Mouse (Mus musculus) liver, embryonic 14.5 days (tissue): ENCODE measurements around the gene Ppcs. TPM values are rescaled to one million over a fixed set of nuclear protein-coding genes. Genes with fewer than 3 reads are reported as not detected.

Experiments
- ATAC-seq: fragments of 200-750 bp; cut with Nextera tagmentation; 2 replicates; pipeline ENCODE4 v1.8.0; 2017; ENCODE audit warnings: moderate number of reproducible peaks, mild to moderate bottlenecking, moderate library complexity; ENCODE audit not compliant: insufficient read depth
- DNase-seq, 3 experiments: peaks; one replicate each; pipeline ENCODE4 v3.0.0-alpha.2; 2012 to 2013; ENCODE audit warnings: low read depth in 3 of 3, low spot score in 3 of 3
- H3K27ac ChIP-seq: fragments of 300-500 bp; sonication (generic); 2 replicates; pipeline ENCODE4 v1.5.1; 2014; ENCODE audit warnings: moderate library complexity, mild to moderate bottlenecking, control low read depth, inconsistent platforms
- H3K27me3 ChIP-seq: fragments of 300-500 bp; sonication (generic); 2 replicates; pipeline ENCODE4 v1.6.1; 2014; ENCODE audit warnings: mild to moderate bottlenecking, low read length, moderate library complexity; ENCODE audit not compliant: control insufficient read depth, insufficient read depth
- H3K36me3 ChIP-seq: fragments of 300-500 bp; sonication (generic); replicated peaks from 2 replicates; pipeline ENCODE4 v1.6.1; 2014; ENCODE audit warnings: low read depth; ENCODE audit not compliant: control insufficient read depth, insufficient read depth
- H3K4me1 ChIP-seq, 2 experiments: fragments of 200-500 bp in 1 of 2; fragments of 300-500 bp in 1 of 2; sonication (generic) in 1 of 2; replicated peaks; 2 replicates each; pipeline ENCODE4 v1.6.1; 2012 to 2014; ENCODE audit warnings: antibody characterized with exemption in 1 of 2, inconsistent platforms in 1 of 2, low read length in 1 of 2; ENCODE audit not compliant: control insufficient read depth in 2 of 2, insufficient read depth in 2 of 2
- H3K4me2 ChIP-seq: fragments of 300-500 bp; sonication (generic); 2 replicates; pipeline ENCODE4 v1.6.1; 2014; ENCODE audit warnings: low read depth, mild to moderate bottlenecking, control low read depth, moderate library complexity
- H3K4me3 ChIP-seq, 2 experiments: fragments of 200-500 bp in 1 of 2; fragments of 300-500 bp in 1 of 2; sonication (generic) in 1 of 2; 2 replicates each; pipeline ENCODE4 v1.5.1; 2012 to 2014; ENCODE audit warnings: low read depth in 2 of 2, low read length in 2 of 2, mild to moderate bottlenecking in 2 of 2, control low read depth in 1 of 2, inconsistent platforms in 1 of 2, moderate library complexity in 1 of 2; ENCODE audit not compliant: insufficient read depth in 1 of 2
- H3K9ac ChIP-seq: fragments of 300-500 bp; sonication (generic); replicated peaks from 2 replicates; pipeline ENCODE4 v1.6.1; 2014; ENCODE audit warnings: mild to moderate bottlenecking, control low read depth, moderate library complexity
- H3K9me3 ChIP-seq: fragments of 300-500 bp; sonication (generic); 2 replicates; pipeline ENCODE4 v1.6.1; 2016; ENCODE audit warnings: low read length, mixed read lengths; ENCODE audit not compliant: control insufficient read depth
- CTCF ChIP-seq: IDR thresholded peaks from 2 replicates; pipeline ENCODE4 v1.5.1; 2016; ENCODE audit warnings: antibody characterized with exemption, low read depth, control low read depth
- EP300 ChIP-seq: IDR thresholded peaks from 2 replicates; pipeline ENCODE4 v1.6.1; 2016; ENCODE audit warnings: antibody characterized with exemption, low read depth
- WGBS: fragments of 180-500 bp; shearing (Covaris S2); extraction: QIAGEN DNeasy Blood & Tissue Kit; methylation state at CpG from one replicate; pipeline ENCODE4 v1.1.7; 2014; ENCODE audit not compliant: insufficient replicate concordance; 5-methylcytosine and 5-hydroxymethylcytosine counted together
- polyA plus RNA-seq, 2 experiments: library from polyadenylated mRNA; depleted of rRNA in 1 of 2; stranded (reverse) in 1 of 2; unstranded in 1 of 2; fragments of >200 nt; fragmentation: Nextera tagmentation in 1 of 2; extraction: Ambion mirVana in 1 of 2; gene quantifications; 2 replicates each; pipeline versions ENCODE4 v1.2.1 to v1.2.3; 2012 to 2014

Gene Ppcs
- polyA plus RNA-seq, 2 experiments = 6.5 to 15.5 TPM

GRCm38 (mm10) chr4:119415072-119415753, 7.0 kb downstream of the Ppcs start, which contains the start of gene Ccdc30:
Ccdc30 (minus strand) TSS chr4:119415521.
- H3K4me2 ChIP-seq = peak within 1 kb of the TSS; percentile 68
- H3K4me3 ChIP-seq = peak within 1 kb of the TSS; percentile 51 to 52
- H3K9ac ChIP-seq = peak within 1 kb of the TSS; percentile 33; the same call in 1 of the 2 replicates
- peaks cover 3 to 20% of the 10 kb centered on the region in 2 experiments; a peak in 3 of 4 replicates for H3K4me1 ChIP-seq
- H3K36me3 ChIP-seq = no peaks in the 10 kb centered on the region
- peaks cover 14% of the 10 kb centered on the region for H3K27me3 ChIP-seq
- TF ChIP-seq EP300 (no peak), CTCF (no peak)
- no peak within 1 kb of the TSS for H3K27ac ChIP-seq
- peak; percentile 35 to 54 (median 54) for DNase-seq
- peak; percentile 81 for ATAC-seq
- no peaks in the 10 kb centered on the region for H3K9me3 ChIP-seq
- WGBS = 2% methylated on average over 49 of the region's 49 CpGs

DNA sequence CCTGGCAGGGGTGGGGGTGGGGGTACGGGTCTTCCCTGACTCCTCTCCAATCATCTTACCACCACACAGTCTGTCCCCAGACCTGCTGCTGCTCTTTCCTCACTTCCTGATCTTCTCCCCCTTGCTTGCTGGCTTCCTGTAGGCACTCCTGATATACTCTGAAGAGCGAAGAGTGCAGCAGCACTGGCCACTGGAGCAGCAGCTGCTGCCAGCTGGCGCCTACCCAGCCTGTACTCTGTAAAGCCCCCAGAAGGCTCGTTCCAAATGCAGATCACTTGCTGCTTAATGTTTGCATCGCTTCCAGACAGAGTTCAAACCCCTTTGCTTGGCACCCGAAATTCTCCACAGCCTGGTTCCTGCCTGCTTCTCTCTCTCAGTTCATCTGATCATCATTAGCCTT, 9.4 kb downstream of the Ppcs start:
- Histone ChIP-seq H3K27me3 (peaks cover 14% of the 10 kb centered on the region), H3K9ac (no peak overlapping the region), H3K4me1 (peaks cover 3 to 13% of the 10 kb centered on the region in 2 experiments; a peak in 3 of 4 replicates), H3K9me3 (no peaks in the 10 kb centered on the region), H3K4me2 (no peak overlapping the region), H3K4me3 (no peak overlapping the region), H3K27ac (no peak overlapping the region), H3K36me3 (no peaks in the 10 kb centered on the region)
- WGBS = 33% methylated on average over 6 of the region's 6 CpGs
- ATAC-seq = no peak
- no peak for DNase-seq
- no peak for TF ChIP-seq EP300
- no peak for TF ChIP-seq CTCF

GRCm38 (mm10) chr4:119411877-119412650, 10.2 kb downstream of the Ppcs start:
- H3K9ac ChIP-seq = no peak overlapping the region
- 63% methylated on average over 12 of the region's 12 CpGs for WGBS
- ATAC-seq (no peak), DNase-seq (no peak)
- peaks cover 14% of the 10 kb centered on the region for H3K27me3 ChIP-seq
- no peaks in the 10 kb centered on the region for H3K36me3 ChIP-seq
- no peak overlapping the region for H3K27ac ChIP-seq
- peaks cover 2 to 6% of the 10 kb centered on the region in 2 experiments; a peak in 2 of 4 replicates for H3K4me1 ChIP-seq
- no peak for TF ChIP-seq EP300
- no peak for TF ChIP-seq CTCF
- no peak overlapping the region for H3K4me3 ChIP-seq
- no peak overlapping the region for H3K4me2 ChIP-seq
- H3K9me3 ChIP-seq = no peaks in the 10 kb centered on the region

DNA sequence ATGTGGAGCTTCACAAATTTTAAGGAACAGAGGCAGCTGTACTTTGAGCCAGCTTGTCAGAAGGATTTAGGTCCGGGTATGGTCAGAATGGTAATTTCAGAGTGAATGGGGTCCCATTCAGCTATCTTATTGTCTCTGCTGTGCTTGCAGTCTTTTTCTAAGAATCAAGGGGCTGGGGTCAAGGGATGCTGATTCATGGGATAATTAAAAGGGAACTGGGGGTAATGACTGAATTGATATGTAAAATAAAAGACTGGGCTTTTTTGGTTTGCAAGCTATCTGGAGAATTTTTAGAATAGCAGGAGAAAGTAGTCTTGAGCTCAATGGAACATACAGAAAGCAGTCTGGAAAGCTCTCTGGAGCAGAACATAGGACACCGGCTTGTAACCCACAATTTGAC, 18.8 kb downstream of the Ppcs start:
- WGBS = 77% methylated on average over 2 of the region's 2 CpGs
- no peak overlapping the region for H3K9ac ChIP-seq
- H3K4me1 ChIP-seq = no peaks in the 10 kb centered on the region
- H3K27me3 ChIP-seq = no peaks in the 10 kb centered on the region
- no peak overlapping the region for H3K4me2 ChIP-seq
- no peak overlapping the region for H3K27ac ChIP-seq
- no peak for ATAC-seq
- H3K4me3 ChIP-seq = no peak overlapping the region
- no peak for DNase-seq
- no peaks in the 10 kb centered on the region for H3K36me3 ChIP-seq
- H3K9me3 ChIP-seq = no peaks in the 10 kb centered on the region
- TF ChIP-seq CTCF (no peak), EP300 (no peak)

DNA sequence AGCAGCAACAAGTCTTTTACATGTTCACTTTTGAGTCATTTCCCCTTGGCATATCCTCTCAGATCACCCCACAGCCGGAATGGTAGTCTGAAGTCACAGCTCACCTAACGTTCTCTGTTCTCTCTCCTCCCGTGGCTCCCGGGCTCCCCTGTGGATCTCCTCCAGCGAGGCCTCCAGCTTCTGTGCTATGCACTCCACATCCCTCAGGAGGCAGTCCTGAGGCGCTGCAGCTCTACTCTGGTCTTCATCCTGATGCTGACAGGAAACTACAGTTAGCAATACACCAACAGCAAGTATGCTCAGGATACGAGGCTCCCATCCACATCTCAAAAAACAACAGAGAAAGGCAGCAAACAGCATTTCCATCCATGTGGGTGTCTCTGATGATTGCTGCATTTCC, 21.3 kb downstream of the Ppcs start:
- no peaks in the 10 kb centered on the region for H3K27me3 ChIP-seq
- no peak overlapping the region for H3K27ac ChIP-seq
- no peaks in the 10 kb centered on the region for H3K4me1 ChIP-seq
- no peaks in the 10 kb centered on the region for H3K9me3 ChIP-seq
- WGBS = 48% methylated on average over 7 of the region's 7 CpGs
- 0 out of 2 replicates have a peak, but pooled peaks have one; percentile 12 for TF ChIP-seq CTCF
- TF ChIP-seq EP300 = no peak
- H3K4me2 ChIP-seq = no peak overlapping the region
- no peak for ATAC-seq
- H3K9ac ChIP-seq = no peak overlapping the region
- DNase-seq = no peak
- H3K36me3 ChIP-seq = no peaks in the 10 kb centered on the region
- no peak overlapping the region for H3K4me3 ChIP-seq
